Mouse (Mus musculus) embryo, embryonic 11 days (tissue): Measurements from ENCODE around the gene Psrc1.
A peak's percentile ranks its signal among the peaks of the same experiment; 100 is the strongest.

Experiments
- DNase-seq: peaks from one replicate; pipeline ENCODE4 v3.0.0-alpha.2; 2015

The Psrc1 gene

DNA sequence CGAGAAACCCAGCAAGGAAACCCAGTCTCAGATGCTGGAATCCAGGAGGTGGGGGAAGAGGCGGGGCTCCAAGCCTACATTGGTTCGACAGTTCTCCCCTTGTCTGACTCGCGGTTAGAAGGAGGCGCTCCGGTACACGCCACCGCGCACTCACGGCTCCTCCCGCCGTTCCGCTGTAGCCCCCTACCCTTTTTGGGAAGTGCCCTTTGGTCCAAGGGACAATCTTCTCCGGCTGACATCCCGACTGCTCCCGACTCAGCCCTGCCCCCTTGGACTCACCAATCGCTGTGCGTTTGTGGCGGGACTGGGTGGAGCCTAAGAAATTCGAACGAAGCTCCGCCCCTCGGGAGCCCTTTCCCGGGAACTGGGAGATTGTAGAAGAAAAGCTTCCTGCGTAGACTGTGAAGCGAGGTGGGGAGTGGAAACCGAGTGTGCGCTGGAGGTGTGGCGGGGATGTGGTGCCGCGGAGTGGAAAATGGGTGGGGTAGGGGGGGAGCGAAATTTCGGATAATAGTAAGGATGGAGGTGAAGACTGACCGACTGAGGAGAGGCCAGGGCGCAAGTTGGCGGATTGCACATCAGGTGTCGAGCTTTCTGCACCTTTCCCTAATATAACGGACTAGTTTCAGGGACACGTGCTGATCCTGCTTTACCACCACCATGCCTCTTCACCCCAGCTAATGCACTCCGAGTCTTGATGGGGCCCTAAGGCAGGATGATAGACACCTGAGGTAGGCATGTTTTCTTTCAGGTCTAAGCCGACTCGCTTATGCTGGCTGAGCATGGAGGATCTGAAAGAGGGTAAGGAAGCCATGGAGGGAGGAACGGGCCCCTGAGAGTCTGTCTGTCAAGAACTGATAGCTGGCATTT, at the start of gene Psrc1:
Gene Psrc1 (plus strand): TSS at position 355 of the 870 bp plus-strand sequence.
- DNase-seq: peak; percentile 97

- DNase-seq: no peak
These were observed 46.8 kb upstream of the Psrc1 start for GRCm38 (mm10) chr3:108336878-108337277.

DNA sequence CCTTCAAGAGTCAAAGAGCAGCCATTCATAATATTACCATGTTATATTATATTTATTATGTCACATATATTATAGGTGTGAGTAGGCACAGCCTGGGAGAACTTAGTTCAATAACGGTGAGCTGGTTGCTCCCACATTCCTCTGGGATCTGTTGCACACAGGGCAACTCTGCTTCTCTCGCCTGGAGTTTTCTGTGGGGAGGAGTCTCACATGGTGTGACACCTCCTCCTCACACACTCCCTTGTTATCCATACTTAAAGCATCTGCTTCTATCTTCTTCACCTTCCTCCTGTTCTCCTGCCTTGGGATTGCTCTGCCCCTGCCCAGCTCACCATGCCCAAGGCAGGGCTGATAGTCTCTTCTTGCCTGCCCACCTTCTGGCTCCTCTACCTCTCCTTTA, 42.6 kb upstream of the Psrc1 start:
- no peak for DNase-seq

DNA sequence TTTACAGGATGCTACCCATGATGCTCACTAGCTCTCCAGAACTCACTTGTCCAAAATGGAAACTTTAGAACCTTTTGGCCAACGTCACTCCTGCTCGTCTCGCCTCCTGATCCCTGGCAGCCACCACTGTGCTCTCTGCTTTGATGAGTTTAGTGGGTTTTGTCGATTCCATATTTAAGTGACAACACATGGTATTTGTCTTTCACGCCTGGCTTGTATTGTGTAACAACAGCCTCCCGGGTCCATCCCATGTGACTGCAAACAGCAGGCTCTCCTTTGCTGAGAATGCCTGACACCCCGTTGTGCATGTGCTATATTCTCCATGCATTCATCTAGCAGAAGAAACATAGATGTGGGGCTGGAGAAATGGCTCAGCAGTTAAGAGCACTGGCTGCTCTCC, 41.5 kb upstream of the Psrc1 start:
- no peak for DNase-seq

DNA sequence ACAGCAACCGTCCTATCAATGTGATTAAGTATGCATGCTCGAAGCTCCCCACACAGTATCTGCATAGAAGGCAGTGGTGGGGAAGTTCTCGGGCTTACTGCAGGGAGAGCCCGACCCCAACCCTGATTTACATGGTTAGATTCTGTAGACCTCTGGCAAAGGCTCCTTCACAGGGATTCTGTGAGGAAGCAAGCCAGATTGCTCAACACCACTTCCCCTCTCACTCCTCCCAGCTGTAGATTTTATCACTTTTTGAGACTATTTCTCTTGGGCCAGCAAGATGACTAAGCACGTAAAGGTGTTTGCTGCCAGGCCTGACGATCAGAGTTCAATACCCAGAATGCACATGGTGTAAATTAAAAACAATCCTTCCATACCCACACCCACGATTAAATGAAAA, 37.8 kb upstream of the Psrc1 start:
- no peak for DNase-seq

DNA sequence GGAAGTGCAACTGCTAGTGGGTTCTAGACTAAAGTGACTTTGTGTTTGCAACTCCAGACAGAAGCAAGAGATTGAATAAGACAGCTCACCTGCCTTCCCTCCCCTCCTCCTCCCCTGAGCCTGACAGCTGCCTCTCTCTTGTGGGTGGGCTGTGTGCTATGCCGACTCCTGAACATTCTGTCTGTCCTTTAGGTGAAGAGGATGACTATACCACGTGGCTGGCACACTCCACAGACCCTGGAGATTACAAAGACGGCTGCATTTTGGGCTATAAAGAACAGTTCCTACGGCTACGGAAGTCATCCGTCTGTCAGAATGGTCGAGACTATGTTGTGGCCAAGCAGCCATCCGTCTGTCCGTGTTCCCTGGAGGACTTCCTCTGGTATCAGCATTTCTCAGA, 35.3 kb upstream of the Psrc1 start:
- DNase-seq: no peak

- DNase-seq: no peak
These were observed 28.4 kb upstream of the Psrc1 start for GRCm38 (mm10) chr3:108355245-108355644.

DNA sequence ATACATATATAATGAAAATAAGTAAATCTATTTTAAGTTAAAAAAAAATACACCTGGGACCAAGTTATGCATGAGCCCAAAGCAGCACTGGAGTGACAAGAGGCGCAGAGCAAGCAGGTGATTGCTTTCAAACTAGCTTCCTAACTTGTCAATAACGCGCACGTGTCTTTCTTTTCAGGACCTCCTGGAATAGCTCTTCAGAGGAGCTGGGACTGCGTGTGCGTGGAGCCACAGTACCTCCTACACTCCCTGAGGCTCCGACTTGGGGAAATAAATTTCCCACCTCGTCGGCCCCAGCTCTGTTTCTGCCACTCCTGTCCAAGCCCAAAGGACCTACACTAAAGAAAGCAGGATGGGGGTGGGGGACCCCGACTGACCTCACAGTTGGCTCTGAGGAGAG, 26.6 kb upstream of the Psrc1 start:
- DNase-seq: no peak

GRCm38 (mm10) chr3:108358445-108358844, 25.2 kb upstream of the Psrc1 start:
- DNase-seq: no peak

GRCm38 (mm10) chr3:108360894-108361293, 22.7 kb upstream of the Psrc1 start:
- peak; percentile 74 for DNase-seq

DNA sequence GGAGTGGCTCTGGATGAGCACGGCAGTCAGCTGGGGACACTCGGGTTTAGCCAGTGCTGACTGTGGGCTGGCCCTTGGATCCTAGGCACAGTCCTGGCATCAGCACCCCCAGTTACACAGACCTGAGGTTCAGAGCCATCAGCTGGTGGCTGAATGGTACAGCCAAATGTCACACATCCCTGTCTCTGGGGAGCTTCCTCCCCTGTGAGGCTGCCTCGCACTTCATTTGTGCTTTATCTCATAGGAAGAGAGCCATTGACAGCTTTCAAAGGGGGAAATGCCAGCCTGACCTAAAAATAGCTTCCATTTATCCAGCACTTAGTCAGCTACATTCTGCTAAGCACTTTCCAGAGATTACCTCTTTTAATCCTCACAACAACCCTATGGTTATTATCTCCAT, 20.0 kb upstream of the Psrc1 start:
- no peak for DNase-seq

DNA sequence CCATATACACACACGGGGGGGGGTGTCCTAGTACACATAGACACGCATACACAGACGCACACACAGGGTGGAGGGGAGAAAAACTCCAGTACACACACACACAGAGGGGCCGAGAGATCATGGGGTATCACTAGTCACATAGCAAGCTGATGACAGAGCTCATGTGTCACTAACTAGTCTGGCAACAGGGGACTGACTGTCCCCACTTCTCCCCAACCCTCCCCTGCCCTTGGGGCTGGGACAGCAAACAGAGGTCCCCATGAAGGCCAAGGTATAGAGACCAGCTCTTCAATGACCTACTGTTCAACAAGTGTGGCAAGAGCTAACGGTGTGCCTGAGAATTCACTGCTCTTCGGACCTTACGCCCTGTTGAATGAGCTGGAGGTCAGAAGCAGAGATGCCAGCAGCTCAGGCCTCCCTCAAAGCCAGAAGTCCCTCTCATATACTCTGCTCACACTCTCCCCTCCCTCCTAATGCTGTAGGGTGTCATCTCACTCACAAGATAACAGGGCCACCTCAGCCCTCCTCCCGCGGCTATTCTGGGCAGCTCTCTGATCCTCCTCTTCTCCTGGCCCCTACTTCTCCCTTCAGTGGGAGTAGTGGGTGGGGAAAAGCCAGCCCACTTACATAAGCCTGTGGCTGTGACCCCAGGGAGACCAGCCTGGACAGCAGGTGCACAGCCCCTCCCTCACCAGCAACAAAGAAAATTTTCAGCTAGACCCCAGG, 19.2 kb upstream of the Psrc1 start, which contains the start of gene Mybphl:
Gene Mybphl (plus strand): TSS at position 642 of the 726 bp plus-strand sequence.
- no peak for DNase-seq

GRCm38 (mm10) chr3:108367173-108367572, 16.5 kb upstream of the Psrc1 start:
- peak; percentile 41 for DNase-seq

GRCm38 (mm10) chr3:108367828-108368227, 15.8 kb upstream of the Psrc1 start:
- DNase-seq: no peak

DNA sequence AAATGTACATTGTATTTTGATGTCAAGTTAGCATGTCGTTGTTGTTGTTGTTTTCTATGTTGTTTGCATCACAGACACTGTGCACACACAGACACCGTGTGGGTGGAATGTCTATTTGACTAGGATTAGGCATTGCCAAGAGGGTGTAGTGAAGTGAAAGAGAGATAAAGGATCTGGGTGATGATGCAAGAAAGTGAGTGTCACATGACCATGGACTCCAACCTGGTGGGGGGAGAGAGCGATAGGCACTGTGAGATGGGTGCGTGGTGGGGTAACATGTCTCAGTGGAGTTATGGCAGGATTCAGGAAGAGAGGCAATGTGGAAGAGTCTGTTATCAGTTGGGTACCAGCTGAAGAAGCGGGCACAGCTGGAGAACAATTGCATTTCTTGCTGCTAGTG, 14.9 kb upstream of the Psrc1 start:
- no peak for DNase-seq

- DNase-seq: no peak
These were observed 11.4 kb upstream of the Psrc1 start for GRCm38 (mm10) chr3:108372274-108372673.

DNA sequence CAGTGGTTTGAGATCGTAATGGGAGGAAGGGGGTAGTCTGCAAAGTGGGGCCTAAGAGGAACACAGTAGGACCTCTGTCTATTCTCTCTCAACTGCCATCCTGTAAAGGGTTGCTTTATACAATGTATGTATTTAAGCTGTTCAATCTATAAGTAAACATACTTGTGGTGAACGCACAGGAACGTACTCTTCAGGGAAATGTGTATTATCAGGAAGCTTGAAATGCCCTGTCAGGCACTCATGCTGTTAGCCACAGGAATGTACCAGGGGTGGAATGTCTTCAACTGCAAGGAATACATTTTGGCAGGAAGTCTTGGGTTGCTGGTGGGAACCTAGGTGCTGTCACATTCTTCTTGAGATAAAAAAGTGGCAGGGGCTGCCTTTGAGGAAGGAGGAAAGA, 10.9 kb upstream of the Psrc1 start:
- no peak for DNase-seq

DNA sequence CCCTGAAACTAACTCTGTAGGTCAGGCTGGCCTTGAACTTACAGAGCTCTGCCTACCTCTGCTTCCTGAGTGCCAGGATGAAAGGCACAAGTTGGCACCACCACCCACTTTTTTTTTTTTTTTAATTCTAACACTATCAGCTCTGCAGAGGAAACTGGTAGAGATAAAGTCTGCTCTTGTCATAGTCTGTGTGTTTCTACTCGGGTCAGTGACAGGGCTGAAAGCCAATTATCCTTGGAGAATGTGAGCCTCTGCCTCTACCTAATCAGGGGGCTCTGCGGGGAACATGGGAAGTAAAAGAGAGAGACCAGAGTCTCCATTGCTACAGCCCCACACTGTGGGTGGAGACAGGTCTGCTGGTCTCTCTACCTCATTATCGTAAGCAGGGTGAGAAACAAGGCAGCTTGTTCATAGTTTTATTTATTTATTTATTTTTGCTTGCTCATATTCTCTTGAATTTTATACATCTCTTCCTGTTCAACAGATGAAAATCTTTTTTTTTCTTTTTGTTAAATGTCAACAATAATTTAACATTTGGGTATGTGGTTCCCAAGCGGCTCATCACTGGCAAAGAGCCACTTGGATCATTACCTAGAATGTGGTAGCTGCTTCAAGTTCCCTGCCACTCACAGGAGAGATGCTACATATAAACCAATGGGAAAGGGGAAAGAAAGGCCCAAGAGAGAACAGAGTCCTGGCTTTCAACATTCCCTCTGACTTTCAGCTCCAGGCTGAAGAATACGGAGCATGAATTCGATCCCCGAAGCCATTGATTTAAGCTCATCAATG, 4.6 kb upstream of the Psrc1 start:
- no peak for DNase-seq

DNA sequence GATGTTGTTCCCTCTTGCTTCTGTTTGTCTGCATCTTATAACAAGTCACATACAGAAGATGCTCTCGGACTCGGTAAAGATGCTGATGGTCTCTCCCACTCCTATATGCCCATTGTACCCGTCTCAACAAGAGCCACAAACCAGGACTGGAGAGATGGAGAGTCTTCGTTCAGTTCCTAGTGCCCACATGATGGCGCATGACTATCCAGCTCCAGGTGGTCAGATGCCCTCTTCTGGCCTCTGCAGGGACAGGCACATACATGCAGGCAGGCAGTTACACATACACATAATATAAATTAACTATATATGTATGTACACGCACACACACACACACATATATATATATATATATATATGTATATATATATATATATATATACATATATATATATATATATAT, 2.9 kb upstream of the Psrc1 start:
- peak; percentile 44 for DNase-seq

DNA sequence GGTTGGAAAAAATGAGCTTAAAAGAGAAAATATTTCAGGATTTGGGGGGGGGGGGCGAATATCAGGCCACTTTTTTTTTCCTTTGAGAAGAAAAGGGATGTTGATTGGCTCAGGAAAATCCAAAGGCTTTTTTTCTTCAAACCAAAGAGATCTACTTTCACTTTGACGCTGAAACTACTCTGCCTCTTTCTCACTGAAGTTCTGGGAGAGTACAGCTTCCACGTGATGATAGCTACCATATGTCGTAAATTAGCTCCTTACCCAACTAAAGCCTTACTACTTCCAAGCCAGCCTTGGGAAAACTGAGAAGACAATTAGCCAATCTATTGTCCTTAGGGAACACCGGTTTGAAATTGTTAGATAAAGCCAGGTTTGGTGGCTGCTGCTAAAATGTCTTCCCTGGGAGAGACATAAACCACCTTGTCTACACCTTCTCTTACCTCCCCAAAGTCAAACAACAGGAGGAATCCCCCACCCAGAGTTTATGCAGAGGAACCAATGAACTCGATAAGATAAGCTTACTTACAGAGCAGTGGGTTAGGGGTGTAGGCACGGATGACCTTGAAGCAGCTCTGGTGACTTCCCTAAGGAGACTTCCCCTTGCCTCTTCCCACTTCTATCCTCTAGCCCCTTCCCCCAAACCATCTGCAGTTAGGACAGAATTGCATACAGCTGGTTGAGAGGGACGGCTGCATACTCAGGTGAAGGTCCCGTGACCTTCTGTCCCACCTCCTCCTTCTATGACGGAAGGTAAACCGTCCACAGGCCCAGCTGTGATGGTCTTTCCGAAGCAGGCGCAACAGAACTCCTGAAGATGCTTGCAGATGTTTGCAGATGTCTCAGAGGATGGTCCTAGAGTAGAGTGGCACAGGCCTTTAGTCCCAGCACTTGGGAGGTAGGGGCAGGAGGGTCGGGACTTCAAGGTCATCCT, 1.4 kb upstream of the Psrc1 start:
- peak; percentile 42 for DNase-seq

DNA sequence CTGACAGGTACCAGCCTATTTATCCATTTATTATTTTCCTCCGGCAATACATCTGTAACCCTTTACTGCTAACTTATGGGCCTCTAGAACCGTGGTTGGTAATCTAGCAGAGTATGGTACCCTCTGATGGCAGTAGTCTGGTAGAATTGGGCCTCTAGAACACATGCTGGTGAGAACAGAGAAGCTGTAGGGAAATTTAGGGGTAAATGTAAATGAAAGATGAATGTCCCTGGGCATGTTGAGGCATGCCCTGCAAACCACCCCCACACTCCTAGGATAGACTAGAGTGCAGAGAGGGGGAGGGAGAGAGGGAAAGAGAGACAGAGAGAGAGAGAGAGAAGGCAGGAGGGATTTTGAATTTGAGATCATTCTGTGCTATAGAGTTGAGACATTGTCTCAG, 786 bp downstream of the Psrc1 start:
- no peak for DNase-seq

DNA sequence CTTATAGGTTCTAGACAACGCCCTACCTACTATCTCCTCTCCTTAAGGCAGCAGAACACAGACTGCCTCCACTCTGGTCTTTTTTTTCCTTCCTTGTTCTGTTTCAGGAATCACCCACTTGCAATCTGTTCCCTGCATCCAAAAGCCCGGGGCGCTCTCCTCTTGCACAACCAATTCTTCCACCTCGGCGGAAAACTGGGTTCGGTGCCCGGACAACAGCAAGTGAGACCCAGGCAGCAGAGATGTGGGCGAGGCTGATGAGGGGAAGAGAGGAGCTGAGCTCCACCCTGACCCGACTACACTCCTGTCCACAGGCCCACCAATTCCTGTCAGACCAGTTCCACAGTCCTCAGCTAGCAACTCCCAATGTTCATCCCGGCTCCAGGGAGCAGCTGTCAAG, 2.5 kb downstream of the Psrc1 start:
- DNase-seq: no peak
